Mouse (Mus musculus): ENCODE results near the gene Zfp78.

The Zfp78 gene

DNA sequence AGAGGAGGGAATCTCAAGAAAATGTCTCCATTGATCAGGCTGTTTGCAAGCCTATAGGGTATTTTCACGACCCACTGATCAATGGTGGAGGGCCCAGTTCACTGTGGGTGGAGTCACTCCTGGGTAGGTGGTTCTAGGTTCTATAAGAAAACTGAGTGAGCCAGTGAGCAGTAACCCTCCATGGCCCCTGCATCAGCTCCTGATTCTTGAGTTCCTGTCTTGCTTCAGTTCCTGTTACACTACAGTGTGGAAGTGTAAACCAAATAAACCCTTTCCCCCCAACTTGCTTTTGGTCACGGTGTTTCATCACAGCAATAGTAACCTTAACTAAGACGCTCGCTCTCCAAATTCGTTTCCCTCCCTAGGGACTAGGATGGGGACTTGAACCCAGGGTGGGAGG lies 25.9 kb downstream of the Zfp78 start:
- no peak for DNase-seq (ENCODE audit: low spot score in 2 of 2)

DNA sequence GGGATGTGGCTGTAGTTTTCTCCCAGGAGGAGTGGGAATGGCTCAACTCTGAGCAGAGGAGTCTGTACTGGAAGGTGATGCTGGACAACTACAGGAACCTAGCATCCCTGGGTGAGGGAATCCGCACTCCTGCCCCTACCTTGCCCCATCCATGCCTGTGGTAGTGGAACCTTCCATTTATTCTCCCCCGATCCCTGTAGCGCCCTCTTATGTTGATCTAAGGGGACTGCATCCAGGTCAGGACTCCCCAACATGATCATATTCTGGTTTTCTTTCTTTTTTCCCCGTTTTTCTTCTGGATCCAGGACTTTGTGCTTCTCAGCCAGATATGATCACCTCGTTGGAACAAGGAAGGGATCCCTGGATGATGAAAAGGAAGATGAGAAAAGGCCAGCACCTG lies 26.4 kb downstream of the Zfp78 start:
- no peak for DNase-seq (ENCODE audit: low spot score in 2 of 2)

DNA sequence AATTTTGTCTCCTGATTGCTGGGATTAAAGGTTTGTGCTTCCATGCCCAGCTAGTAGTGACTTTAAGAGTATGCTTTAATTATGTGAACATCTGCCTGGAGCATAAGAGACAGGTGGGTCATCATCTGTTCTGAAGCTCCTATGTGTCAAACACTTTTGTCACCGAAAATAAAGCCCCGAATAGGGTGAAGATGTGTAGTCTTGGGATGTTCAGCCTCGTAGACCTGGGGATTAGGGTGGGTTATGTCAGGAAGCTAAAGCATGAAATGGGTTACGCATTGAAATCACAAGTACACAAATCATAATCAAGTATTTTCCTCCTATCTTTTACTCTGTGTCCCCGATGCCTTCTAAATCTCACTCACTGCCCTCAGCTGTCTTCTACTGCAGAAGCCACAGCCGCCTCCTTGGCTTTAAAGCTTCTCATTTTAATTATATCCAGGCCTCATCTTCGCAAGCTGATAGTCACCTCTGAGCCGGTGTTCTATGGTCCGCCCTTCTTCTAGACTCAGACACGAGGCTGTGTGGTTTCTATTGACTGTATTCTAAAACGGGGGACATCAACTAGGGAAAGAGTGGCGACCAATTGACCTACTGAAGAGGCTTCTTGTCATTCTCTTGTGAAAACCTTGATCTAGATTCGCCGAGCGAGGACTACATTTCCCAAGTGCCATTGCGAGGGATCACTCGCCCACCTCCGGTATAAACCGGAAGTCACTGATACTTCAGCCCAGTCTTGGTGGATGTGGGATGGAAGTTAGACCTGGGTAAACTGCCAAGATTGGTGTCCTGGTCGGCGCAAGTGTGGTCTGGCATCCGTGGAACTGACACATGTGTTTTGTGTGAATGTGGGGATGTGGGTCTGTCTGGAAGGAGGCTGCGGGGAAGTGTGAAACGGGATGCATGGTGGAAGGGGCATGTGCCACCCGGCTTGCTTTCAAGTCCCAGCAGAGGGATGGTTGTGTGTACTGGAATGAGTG lies 35.2 kb downstream of the Zfp78 start, which contains the start of gene Smim17:
Smim17 (plus strand) TSS at position 720 of the 980 bp plus-strand sequence.
- DNase-seq (ENCODE audit: low spot score in 2 of 2): peak; percentile 6 to 14

DNA sequence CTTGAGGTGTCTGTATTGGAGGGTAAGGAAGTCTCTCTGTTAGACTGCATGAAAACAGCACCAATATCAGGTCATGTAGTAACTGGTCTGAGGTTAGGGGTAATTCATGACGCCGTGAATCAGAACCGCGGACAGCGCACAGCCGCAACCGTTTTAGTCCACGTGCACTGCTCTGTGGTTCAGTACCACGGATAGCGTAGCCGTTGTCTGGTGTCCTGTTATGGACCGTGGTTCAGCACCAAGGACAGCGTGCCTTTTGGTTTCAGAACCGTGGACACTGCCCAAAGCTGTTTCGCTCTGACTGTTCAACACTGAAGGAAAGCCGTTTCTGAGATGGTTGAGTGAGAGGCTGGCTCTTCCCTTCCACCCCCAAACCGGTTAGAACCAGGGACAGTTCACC lies 47.0 kb downstream of the Zfp78 start, which contains the start of gene Gm20715:
Gm20715 (plus strand) TSS at position 235 of the 400 bp plus-strand sequence.
- peak; percentile 93 to 94 for DNase-seq (ENCODE audit: low spot score in 2 of 2)

DNA sequence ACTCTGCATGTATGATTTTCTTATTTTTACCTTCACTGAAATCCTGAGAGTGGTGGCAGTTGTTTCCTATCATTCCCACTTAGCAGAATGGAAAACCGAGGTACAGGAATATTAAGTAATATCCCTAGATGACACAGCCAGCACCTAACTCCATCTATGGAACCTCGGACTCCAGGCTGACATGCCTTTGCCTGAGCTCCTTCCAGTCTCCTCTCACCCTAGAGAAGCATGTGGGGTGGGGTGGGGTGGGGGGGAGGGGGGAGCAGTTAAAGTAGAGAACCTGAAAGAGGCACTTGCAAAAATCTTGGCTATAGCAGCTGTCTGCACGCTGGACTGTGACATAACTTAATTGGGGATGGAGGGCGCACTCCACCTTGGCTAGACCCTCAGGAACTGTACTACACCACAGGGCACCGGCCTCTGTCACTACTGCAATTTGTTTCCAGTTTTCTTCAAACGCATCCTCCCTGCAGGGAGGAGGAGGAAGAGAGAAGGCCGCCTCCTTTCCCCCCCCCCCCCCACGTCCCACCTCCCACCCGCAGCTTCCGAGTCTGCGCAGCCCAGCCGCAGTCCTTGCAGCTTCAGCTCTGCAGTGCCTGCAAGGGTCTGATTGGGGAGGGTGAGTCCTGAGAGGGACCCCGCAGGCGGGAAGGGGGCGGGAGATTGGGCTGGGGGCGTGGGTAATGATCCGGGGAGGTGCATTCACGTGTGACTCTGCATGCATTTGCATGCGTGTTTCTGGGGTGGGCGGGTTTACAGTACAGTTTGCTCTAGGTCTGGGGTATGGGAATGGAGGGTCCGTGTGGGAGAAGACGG lies 51.8 kb downstream of the Zfp78 start:
- no peak for DNase-seq (ENCODE audit: low spot score in 2 of 2)

DNA sequence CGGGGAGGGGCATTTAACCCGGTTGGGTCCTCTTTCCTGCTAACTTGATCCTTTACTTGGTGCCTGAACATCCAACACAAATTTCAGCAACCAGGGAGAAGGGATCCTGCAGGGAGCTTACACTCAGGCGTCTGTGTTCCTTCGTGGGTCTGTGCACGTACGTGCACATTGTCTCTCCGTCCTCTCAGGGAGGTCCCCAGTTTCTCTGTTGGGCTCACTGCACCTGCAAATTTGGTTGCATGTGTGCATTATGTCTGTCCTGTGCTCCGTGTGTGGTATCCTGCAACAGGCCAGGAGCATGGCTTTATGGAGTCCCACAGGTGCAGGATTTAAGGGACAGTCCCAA lies 52.3 kb downstream of the Zfp78 start:
- no peak for DNase-seq (ENCODE audit: low spot score in 2 of 2)

DNA sequence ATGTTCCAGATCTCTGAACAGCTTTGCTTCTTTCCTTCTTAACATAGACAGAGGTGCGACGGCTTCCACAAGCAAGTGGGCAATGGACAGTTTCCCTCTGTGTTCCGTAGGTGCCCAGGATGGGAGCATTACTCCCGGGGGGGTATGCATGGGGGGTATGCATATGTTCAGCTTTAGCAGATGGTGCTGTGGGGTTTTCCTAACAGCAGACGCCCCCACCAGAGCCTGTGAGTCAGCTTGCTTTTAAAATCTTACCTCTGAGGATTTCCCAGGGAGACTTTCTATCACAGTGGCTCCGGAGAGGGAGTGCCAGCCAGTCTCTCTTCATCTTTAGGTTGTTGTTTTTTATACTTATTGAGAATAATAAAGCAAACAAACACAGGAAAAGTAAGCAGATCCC lies 56.8 kb downstream of the Zfp78 start:
- no peak for DNase-seq (ENCODE audit: low spot score in 2 of 2)

DNA sequence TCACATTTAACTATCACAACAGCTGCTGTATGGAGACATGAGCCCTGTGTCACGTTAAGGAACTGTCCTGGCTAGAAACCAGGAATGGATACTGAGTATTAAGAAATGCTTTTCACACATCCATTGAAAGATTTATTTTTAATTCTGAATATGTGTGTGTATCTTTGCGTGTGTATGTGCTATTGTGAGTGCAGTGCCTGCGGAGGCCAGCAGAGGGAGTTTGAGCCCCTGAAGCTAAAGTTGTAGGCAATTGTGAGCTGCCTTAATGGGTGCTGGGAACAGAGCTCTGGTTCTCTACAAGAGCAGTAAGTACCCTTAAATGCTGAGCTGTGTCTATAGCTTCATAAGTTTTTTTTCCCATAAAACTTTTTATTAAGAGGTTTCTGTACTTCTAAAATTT lies 66.3 kb downstream of the Zfp78 start:
- no peak for DNase-seq (ENCODE audit: low spot score in 2 of 2)

DNA sequence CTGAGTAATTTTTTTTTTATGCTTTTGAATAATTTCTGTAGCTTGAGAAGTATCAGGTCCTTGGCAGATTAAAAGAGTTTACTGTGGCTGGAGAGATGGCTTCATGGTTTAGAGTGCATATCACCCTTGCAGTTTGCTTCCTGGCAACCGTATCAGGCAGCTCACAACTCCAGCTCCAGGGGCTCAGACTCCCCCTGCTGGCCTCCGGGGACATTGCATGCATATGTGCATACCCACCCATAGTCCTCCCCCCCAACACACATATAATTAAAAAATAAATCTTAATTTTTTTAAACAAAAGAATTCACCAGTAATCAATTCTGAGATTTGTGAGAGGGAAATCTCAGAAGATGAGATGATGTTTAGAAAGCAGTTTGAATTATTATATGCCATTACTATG lies 67.3 kb downstream of the Zfp78 start:
- no peak for DNase-seq (ENCODE audit: low spot score in 2 of 2)

Measured in urinary bladder, postnatal 36 days (tissue).